In genomic region chr11:117783089-117783488, GRCm38 (mm10) we compare ENCODE assay signal across 1 mouse cellular context.
TF ChIP-seq lines count a peak whose summit lies in the region.

No protein-coding gene starts in this region.

TF ChIP-seq in CH12.LX, 34 proteins besides CTCF, POLR2A, EP300 and RAD21:
- TF ChIP-seq CHD1 (IDR thresholded peaks at IDR 0.05; ENCODE audit: low read depth, low read length) (no peak), RCOR1 (conservative IDR thresholded peaks at IDR 0.05; ENCODE audit: low read depth, low read length) (no peak), NRF1 (IDR thresholded peaks at IDR 0.05; ENCODE audit: low read depth, low read length) (no peak)
